Mouse (Mus musculus) thymus, adult 2 months (tissue): ENCODE data around the gene Iqsec2. TPM values are rescaled to one million over a fixed set of nuclear protein-coding genes. Genes with fewer than 3 reads are reported as not detected.

Source experiments
- DNase-seq: peaks from one replicate; pipeline ENCODE4 v3.0.0; 2021
- H3K27ac ChIP-seq: fragments of 200-500 bp; 2 replicates; pipeline ENCODE4 v1.5.1; 2012; ENCODE audit warnings: low read length, control low read depth; ENCODE audit not compliant: control insufficient read depth, insufficient read depth
- H3K27me3 ChIP-seq: fragments of 200-500 bp; 2 replicates; pipeline ENCODE4 v1.6.1; 2012; ENCODE audit warnings: mild to moderate bottlenecking, low read length, moderate library complexity, mixed read lengths; ENCODE audit not compliant: control insufficient read depth, insufficient read depth
- H3K36me3 ChIP-seq: fragments of 200-500 bp; 2 replicates; pipeline ENCODE4 v1.6.1; 2012; ENCODE audit warnings: mild to moderate bottlenecking, low read length, moderate library complexity; ENCODE audit not compliant: control insufficient read depth, insufficient read depth
- H3K4me1 ChIP-seq: fragments of 200-500 bp; replicated peaks from 2 replicates; pipeline ENCODE4 v1.6.1; 2012; ENCODE audit warnings: low read length; ENCODE audit not compliant: control insufficient read depth, insufficient read depth
- H3K4me3 ChIP-seq: fragments of 200-500 bp; 2 replicates; pipeline ENCODE4 v1.5.1; 2012; ENCODE audit warnings: mild to moderate bottlenecking, low read length, control low read depth, moderate library complexity; ENCODE audit not compliant: control insufficient read depth, insufficient read depth
- CTCF ChIP-seq: fragments of 200-500 bp; IDR thresholded peaks from 2 replicates; pipeline ENCODE4 v1.5.1; 2012; ENCODE audit warnings: mild to moderate bottlenecking, control low read depth, low read length, moderate library complexity, borderline replicate concordance; ENCODE audit not compliant: control insufficient read depth, poor library complexity, insufficient read depth; ENCODE audit errors: extremely low read depth
- POLR2A ChIP-seq: fragments of 200-500 bp; IDR thresholded peaks from 2 replicates; pipeline ENCODE4 v1.6.1; 2012; ENCODE audit warnings: mild to moderate bottlenecking, low read length, control low read depth, moderate library complexity; ENCODE audit not compliant: control insufficient read depth, poor library complexity, insufficient read depth; ENCODE audit errors: extremely low read depth
- WGBS: fragments of 180-500 bp; shearing (Covaris S2); methylation state at CpG from one replicate; pipeline ENCODE4 v1.1.7; 2018; 5-methylcytosine and 5-hydroxymethylcytosine counted together
- polyA plus RNA-seq: library from polyadenylated mRNA; depleted of rRNA; stranded (reverse); fragments of >200 nt; gene quantifications from 2 replicates; pipeline ENCODE4 v1.2.3, GENCODE M21; 2012

Iqsec2 gene
- polyA plus RNA-seq, 1 experiment, result 9.7 TPM

DNA sequence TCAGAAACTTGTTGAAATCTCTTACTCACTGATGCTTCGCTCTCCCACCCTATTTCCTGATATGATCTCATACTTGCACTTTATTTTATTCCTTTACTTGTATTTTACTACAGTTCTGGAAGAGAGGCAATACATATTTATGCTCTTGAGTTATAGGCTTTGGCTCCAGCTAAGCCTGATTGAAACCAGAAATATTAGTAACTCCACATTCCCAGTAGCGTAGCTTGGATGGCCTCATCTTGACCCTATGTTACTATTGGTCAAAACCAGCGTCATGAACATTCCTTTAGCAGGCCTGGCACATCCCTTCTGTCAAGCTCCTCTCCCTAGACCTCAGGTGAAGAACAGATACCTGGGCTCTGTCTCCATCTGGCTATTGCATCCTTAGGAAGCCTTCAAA lies 14.2 kb downstream of the Iqsec2 start:
- no peak for DNase-seq
- no peaks in the 10 kb centered on the region for H3K36me3 ChIP-seq
- TF ChIP-seq CTCF (no peak), POLR2A (no peak)
- H3K27ac ChIP-seq, result no peak overlapping the region
- H3K27me3 ChIP-seq, result no peaks in the 10 kb centered on the region
- 92% methylated on average over 3 of the region's 3 CpGs for WGBS
- H3K4me1 ChIP-seq, result no peaks in the 10 kb centered on the region
- no peak overlapping the region for H3K4me3 ChIP-seq

DNA sequence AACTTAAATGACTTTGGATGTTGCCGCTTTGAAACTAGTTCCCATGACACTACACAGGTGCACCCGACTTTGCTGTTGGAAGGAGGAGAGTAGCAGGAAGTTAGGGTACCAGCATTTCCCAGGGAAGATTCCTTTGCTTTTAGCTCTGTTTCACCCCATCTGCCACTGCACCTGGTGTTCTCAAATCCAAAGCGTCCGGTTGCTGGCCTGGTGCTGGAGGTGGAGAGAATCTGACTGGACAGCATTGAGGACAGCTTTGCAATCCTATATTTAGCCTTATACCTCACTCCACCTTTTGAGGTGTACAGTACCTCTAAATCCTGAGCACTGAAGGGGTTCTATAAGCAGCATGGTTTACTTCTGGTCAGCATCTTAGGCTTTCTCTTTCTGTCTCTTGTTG lies 17.3 kb downstream of the Iqsec2 start:
- Histone ChIP-seq H3K27me3 (no peaks in the 10 kb centered on the region), H3K4me3 (no peak overlapping the region), H3K27ac (no peak overlapping the region), H3K36me3 (no peaks in the 10 kb centered on the region), H3K4me1 (no peaks in the 10 kb centered on the region)
- no peak for DNase-seq
- WGBS, result 95% methylated on average over 4 of the region's 4 CpGs
- no peak for TF ChIP-seq POLR2A
- no peak for TF ChIP-seq CTCF

DNA sequence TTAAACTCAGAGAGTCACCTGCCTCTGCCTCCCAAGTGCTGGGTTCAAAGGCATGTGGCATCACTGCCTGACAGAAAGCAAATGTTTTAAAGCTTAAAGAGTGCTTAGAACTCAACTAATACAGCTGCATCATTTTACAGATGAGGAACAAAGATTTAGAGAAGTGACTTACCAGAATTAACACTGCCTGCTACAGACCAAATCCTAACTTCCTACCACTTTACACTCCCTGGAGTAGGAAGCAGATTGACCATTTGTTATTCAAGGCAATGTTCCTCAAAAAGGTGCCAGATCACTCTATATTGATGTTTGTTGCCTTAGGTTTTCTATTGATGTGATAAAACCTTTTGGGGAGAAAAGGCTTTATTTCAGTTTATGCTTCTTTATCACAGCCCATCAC lies 20.0 kb downstream of the Iqsec2 start:
- H3K4me3 ChIP-seq, result no peak overlapping the region
- no peaks in the 10 kb centered on the region for H3K4me1 ChIP-seq
- TF ChIP-seq POLR2A (no peak), CTCF (no peak)
- no peaks in the 10 kb centered on the region for H3K27me3 ChIP-seq
- no peak for DNase-seq
- H3K36me3 ChIP-seq, result no peaks in the 10 kb centered on the region
- H3K27ac ChIP-seq, result no peak overlapping the region

DNA sequence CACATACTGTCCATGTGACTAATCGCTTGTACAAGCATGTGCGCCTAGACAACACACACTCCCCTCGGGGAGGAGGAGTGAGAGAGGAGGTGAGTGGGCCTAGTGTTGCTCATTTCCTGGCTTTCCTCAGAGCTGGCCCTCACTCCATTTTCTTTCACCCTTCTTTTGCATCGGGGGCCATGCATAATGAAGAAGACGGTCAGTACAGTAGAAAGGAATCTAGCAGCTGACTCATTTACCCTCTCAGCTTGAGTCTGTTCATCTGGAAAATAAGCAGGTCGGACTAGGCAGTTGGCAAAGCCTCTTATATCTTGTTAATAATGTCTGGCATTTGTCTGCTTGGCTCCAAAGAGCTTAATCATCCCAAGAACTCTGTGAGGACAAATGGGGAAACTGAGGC lies 22.1 kb downstream of the Iqsec2 start:
- H3K36me3 ChIP-seq, result no peaks in the 10 kb centered on the region
- DNase-seq, result no peak
- no peak overlapping the region for H3K27ac ChIP-seq
- WGBS, result 97% methylated on average over 6 of the region's 6 CpGs
- no peaks in the 10 kb centered on the region for H3K4me1 ChIP-seq
- no peak for TF ChIP-seq CTCF
- no peak for TF ChIP-seq POLR2A
- H3K27me3 ChIP-seq, result no peaks in the 10 kb centered on the region
- no peak overlapping the region for H3K4me3 ChIP-seq

DNA sequence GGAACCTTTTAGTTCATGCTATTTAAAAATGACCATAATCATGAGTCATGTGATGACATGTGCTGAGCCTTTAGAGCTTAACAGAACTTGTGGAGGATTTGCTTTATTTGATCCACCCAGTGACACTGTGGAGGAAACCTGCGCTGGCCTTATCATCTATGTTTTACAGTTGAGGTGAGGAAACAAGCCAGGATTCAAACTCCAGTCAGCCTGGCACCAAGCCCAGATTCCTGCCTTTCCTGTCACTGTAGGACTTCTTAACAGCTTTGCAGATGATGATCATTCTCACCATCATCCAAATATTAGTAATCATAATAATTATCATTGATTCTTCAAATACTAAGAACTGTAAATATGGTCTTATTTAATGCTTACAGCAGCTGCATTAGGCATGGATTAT lies 24.5 kb downstream of the Iqsec2 start:
- H3K36me3 ChIP-seq, result no peaks in the 10 kb centered on the region
- H3K4me3 ChIP-seq, result no peak overlapping the region
- H3K4me1 ChIP-seq, result peaks cover 4% of the 10 kb centered on the region
- TF ChIP-seq POLR2A (no peak), CTCF (no peak)
- no peak overlapping the region for H3K27ac ChIP-seq
- H3K27me3 ChIP-seq, result no peaks in the 10 kb centered on the region
- WGBS, result 92% methylated on average over 1 of the region's 1 CpGs
- DNase-seq, result no peak

DNA sequence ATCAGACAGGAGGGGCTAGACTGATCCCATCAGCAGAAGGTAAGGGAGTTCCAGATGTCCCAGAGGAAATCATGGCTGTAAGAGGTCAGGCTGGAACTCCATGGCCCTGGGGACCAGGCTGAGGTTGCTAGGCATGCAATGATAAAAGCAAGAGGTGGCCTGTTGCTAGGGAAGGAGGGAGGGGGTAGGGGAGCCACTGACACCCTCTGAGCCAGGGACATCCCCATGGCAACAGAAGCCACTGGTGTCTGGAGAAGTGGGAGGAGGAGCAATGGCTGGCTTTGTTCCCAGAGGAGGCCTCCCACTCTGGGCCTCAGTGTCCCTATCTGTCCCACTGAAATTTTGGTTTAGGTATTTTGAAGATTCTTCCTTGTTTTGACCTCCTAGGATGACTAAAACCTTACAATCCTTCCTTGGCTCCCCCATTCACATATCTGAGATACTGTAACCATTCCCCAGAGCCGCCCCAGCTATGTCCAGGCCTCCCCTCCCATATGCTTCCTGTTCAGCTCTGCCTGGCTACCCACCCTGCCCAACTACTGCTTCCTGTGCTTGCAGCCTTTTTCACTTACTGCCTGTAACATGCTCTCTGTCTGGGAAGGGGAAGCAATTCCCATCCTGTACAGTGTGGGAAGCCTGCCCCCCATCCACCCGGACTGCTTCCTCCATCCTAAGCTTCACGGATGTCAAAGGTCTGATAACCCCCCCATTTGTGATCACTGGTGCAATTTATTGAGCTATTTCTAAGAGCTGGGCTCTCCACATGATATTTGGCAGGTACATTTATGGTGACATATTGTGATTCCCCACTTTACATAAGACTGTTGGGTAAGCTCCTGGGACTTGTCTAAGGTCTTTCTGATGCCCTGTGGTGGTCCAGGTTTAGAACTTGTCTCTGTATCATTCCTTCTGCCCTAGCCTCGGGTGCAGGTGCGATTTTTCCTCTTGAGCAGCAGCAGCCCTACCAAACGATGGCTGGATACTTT lies 27.3 kb downstream of the Iqsec2 start:
- Histone ChIP-seq H3K4me1 (peaks cover 4% of the 10 kb centered on the region), H3K27ac (no peak overlapping the region), H3K27me3 (no peaks in the 10 kb centered on the region), H3K4me3 (no peak overlapping the region), H3K36me3 (no peaks in the 10 kb centered on the region)
- TF ChIP-seq CTCF, result no peak
- no peak for TF ChIP-seq POLR2A
- no peak for DNase-seq
- 49% methylated on average over 6 of the region's 6 CpGs for WGBS

DNA sequence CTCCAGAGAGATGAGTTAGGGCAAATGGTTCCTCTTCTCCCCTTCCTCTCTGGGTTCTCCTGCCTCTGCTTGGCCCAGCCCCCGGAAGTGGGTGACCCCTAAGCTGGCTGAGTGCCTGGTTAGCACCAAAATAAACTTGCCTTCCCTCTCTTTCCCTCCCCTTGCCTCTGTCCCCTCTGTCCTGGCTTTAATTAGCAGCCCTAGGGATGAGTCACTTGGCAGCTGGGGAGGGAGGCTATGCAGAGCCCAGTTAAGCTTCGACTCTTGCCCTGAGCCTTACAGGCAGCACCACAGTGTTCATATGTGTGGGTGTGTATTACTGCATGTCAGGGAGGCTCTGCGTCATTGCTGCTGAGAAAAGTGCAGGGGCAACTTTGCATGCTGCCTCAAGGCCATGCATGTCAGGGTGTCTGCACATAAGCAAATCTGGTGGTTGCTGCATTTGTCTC lies 28.4 kb downstream of the Iqsec2 start:
- H3K4me3 ChIP-seq, result no peak overlapping the region
- no peaks in the 10 kb centered on the region for H3K36me3 ChIP-seq
- no peak for DNase-seq
- 18% methylated on average over 3 of the region's 3 CpGs for WGBS
- peaks cover 4% of the 10 kb centered on the region for H3K4me1 ChIP-seq
- TF ChIP-seq CTCF (no peak), POLR2A (no peak)
- no peaks in the 10 kb centered on the region for H3K27me3 ChIP-seq
- no peak overlapping the region for H3K27ac ChIP-seq

DNA sequence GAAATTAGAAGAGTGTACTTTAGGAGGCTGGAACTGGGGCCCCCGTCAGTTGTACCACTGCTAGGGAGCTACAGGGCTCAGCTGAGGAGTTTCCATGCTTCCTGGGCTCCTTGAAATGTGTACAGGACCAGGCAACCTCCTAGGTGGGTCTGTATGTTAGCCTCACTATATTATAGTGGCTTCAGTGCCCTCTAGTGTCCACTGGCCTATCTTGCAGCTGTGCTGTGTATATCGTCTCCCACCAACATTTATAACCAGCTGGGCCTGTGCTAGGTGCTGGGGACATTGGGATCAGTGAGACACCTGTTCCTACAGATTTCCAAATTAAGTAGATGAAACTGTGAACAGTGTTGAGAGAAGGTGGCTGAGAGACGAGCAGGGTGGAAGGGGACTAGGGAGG lies 31.2 kb downstream of the Iqsec2 start:
- WGBS, result 47% methylated on average over 3 of the region's 3 CpGs
- Histone ChIP-seq H3K27me3 (no peaks in the 10 kb centered on the region), H3K27ac (no peak overlapping the region), H3K4me1 (peaks cover 4% of the 10 kb centered on the region), H3K4me3 (no peak overlapping the region), H3K36me3 (no peaks in the 10 kb centered on the region)
- TF ChIP-seq POLR2A (no peak), CTCF (no peak)
- DNase-seq, result peak; percentile 20
